Mouse (Mus musculus): ENCODE measurements at regions not wholly inside any gene's neighbourhood (a gene's known extent, or its start where the extent isn't known, plus 50 kb on each side); places are given as distances from the start of the nearest gene placed in this dataset.

- ATAC-seq (ENCODE audit: low TSS enrichment): peak; percentile 72; the same call in 1 of the 2 replicates
Measured at GRCm38 (mm10) chr15:13859193-13859592, 685.7 kb upstream of the Cdh6 start.

DNA sequence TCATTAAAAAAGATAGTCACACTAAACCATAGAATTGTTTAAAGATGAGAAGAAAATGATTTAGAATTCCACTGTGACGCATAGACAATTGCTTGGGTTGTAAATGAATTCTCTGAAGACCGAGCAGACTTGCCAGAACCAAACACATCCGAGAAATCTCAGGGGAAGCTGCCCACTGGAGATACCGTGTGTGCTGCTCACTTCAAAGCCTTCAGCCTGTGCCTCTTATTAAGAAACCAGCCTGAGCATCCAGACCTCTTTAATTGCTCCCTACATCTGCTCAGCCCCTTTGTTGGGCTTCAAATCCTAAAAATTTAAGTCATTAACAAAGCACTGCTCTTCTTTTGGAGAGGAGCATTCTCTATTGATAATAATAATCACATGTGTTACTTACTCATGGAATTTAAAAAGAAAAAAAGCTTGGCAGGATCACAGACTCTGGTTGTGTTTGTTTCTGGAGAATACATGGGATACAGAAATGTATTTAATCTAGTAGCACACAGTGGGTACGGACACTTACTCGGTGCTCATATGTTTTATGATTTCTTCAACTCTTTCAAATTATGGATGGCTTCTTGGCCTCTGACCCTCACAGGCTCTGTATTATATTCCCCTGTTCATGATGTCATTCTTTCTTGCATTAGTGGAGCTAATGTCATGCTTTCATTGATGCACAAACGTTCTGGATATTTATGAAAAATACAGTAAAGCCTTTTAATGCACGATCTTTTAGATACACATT is 680.8 kb upstream of the Cdh6 start:
- no peak for ATAC-seq (ENCODE audit: low TSS enrichment)

Measured in frontal cortex, adult (tissue).